Mouse (Mus musculus): ENCODE results near the gene Nectin1. TPM values are rescaled to one million over a fixed set of nuclear protein-coding genes. Genes with fewer than 3 reads are reported as not detected.

Nectin1 gene
- total RNA-seq, 2 experiments from 2014 or later, result 3.0 to 3.6 TPM

DNA sequence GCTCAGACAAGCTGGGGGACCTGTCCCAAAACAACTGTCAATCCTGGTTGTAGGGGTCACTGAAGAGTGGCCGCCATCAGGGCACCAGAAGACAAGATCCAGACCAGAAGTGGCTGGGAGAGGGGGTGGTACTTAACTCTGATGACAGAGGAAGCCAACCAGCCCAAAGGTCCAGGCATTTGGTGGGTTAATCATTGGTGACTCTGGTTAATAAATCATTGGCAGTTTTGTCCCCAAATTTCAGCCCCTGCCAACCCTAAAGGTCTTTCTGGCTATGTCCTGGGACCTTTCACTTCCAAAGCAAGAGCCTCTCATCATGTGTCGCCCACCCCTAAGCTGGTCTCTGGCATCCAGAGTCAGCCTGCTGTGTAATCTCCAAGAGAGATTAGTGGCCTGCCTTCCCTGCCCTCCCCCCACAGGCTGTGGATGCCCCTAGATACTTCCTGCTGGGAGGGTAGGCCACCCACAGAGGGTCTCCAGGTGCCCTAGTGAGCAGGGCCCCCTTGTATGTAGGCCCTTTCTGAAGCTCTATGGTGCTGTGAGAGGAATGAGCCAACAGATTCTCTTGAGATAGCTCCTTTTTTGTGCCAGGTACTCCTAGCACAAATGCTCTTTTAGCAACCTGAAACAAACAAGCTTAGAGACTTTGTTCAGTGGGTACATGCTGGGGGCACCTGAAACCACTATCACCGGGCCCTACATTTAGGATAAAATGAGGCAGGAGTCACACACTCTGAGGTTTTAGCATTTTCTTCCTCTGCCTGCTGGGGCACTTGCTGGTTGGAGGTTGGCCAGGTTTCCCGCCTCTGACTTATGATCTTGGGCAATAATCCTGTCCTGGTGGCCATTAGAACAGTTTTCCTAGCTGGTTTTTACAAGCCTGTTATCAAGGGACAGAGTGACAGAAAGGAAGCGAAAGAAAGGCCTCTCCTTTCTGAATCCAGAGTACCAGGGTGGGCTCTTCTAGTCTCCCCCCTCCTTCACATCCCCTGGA is 14.5 kb downstream of the Nectin1 start:
- intact Hi-C loops (cut with DNase I), result no loop called here
- no peak for DNase-seq (ENCODE audit: low spot score)

DNA sequence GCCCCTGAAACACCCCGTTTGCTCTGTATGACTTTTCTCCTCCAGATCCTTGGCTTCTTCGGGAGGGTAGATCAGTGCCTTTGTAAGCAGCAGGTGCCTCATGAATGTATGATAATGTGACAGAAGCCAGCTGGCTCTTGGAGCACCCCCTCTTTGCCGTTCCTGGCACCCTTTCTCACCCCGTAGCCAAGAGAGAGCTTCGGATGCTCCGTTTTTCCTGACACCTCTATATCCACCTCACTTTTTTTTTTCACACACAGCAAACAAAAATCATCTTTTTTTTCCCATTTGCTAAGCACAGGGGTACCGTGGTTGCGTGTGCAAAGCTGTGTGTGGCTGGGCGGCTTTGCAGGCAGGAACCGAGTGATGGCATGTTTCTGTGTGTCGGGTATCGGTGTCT is 16.3 kb downstream of the Nectin1 start:
- intact Hi-C loops (cut with DNase I), result no loop called here
- no peak for DNase-seq (ENCODE audit: low spot score)

DNA sequence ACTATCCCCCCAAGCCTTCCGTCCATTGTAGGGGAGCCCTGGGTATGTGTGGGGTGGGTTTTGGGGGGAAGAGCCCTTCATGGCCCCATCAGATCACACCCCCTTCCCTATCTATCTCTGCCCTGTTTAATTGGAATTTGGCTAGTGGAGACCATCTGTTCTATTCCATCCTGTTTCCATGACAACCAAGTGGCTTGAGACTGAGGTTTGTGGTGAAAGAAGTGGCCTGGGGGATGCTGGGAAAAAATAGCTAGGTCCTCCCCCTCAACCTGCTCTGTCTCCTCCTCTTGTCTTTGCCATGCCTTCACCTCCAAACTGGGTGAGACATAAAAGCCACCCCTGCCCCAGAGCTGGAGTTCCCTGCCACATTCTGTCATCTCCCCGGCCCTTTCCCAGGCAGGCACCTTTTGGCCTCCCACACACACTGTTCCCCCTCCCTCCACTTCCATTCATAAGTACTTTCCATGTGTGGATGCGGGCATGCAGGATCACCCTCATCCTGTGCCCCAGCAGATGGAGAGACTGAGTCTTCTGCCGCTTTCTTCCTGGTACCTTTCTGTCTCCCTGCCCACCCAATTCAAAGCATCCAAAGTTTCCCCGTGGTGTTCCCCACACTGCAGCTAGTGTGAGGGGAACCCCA is 17.5 kb downstream of the Nectin1 start:
- intact Hi-C loops (cut with DNase I), result no loop called here

DNA sequence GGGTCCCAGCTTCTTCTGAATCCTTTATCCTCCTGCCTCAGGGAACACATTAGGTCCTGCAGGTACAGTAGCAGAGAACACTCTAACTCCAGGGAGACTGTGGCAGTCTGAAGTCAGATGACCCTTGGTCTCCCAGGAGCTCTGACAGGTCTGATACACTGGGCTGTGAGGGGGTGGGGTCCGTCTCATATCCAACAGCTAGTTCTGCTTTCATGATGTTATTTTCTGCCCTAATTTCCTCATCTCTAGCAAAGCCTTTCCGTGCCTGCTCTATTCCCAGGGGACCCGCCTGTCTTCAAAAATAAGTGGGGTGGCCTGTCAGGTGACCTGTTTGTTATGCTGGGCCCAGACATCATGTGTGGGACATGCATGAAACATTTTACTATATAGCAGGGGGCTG is 18.2 kb downstream of the Nectin1 start:
- DNase-seq (ENCODE audit: low spot score), result no peak
- intact Hi-C loops (cut with DNase I), result no loop called here

More for the DNA sequence above, 17.5 kb downstream of the Nectin1 start:
- no peak for DNase-seq (ENCODE audit: low spot score)

DNA sequence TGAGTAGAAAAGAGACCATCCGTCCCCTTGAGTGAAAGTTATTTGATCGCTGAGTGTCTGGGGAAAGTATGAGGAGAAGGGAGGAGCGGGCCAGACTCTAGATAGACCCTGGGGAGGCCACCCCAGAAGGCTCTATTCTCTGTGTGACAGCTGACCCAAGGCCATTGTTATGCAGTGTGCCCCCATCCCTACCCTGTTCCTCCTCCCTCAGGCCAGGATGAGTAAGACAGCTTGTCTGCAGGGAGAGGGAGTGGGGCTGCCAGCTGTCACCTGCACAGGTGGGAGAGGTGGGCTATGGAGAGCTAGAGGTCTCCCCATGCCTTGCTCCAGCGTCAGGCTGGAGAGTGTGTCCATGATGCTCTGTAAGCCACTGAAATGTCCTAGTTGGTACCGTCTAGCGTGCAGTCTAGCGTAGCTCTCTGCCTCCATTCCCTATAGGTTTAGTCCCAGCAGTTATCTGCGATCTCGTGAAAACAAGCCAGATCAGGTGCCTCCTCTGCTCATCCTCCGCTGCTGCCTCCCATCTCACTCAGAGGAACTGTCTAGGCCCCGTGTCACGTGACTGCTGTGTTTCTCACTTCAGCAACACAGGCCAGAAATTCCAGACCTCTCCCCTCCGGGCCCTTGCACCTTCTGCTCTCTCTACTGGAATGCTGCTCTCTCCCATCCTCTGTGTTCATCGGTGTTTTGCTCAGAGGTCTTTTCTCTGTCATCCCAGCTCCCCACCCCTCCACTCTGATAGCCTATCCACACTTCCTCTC is 21.8 kb downstream of the Nectin1 start:
- no peak for DNase-seq (ENCODE audit: low spot score)
- intact Hi-C loops (cut with DNase I), result no loop called here

DNA sequence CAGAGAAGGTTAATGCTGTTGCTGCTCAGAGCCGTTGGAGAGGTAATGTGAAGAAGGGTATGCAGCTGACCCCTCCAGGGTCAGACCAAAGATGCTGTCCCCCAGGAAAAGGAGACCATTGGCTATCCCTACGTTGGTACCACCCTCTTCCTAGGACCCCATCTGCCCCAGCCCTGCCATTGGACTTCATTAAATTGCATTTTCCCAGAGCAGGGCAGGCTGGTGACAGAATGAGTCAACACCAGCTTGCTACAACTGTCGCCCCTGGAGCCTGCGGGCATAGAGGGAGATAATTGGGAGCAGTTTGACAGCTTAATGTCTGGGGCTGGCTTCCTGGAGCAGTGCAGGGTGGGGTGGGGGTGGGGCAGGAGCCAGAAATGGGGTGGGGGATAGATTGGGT is 25.0 kb downstream of the Nectin1 start:
- intact Hi-C loops (cut with DNase I), result no loop called here
- DNase-seq (ENCODE audit: low spot score), result no peak

DNA sequence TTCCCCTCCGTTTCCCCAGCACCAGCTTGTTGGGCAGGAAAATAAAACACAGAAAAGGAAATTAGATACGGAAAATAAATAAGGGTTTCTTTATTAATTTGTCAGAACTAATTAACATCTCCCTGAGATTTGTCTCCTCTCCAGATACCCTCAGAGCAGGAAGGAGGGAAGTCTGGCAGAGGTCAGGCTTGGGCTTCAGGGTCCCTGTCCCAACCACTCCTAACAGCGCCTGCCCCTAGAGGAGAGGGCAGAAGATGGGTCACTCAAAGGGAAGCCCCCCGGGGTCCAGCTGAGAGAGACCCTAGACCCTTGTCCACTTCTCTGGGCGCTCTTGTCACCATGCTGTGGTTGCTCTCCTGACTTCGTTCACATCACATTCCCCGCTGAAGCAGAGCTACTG is 25.4 kb downstream of the Nectin1 start:
- DNase-seq (ENCODE audit: low spot score), result no peak
- intact Hi-C loops (cut with DNase I), result no loop called here

DNA sequence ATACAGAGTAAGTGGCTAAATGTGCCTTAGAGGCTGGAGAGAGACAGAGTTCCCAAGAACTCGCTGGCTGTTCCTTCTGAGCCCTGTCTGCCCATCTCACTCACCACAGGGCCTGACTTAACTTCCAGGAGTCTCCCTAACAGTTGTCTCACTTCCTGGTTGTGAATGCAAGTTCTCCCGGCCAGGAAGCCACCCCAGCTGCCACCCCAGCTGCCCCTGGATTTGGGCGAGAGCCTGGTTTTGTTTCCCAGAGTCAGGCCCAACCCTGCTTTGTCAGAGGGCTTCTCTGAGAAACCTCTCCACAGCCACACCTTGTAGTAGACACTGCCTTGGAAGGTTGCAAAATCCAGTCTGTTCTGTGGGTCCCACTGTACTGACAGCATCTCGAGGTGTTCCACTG is 26.2 kb downstream of the Nectin1 start:
- no peak for DNase-seq (ENCODE audit: low spot score)
- intact Hi-C loops (cut with DNase I), result no loop called here

DNA sequence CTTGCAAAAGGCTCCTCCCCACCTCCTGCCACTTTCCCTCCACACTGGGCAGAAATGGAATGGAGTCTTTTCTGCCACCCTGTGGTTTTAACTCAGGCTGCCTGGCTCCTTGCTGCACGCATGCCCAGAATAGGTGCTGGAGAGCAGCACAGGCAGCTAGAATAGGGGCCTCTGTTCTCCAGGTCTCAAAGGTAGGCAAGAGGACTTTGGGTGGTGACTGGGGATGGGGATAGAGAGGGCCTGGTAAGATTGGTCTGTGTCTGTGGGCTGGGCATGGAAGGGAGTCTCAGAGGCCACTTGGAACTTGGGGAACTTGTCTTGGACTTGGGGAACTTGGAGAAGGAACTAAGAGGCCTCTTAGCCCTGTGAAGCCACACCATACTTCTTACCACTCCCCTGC is 27.3 kb downstream of the Nectin1 start:
- intact Hi-C loops (cut with DNase I), result no loop called here
- no peak for DNase-seq (ENCODE audit: low spot score)

DNA sequence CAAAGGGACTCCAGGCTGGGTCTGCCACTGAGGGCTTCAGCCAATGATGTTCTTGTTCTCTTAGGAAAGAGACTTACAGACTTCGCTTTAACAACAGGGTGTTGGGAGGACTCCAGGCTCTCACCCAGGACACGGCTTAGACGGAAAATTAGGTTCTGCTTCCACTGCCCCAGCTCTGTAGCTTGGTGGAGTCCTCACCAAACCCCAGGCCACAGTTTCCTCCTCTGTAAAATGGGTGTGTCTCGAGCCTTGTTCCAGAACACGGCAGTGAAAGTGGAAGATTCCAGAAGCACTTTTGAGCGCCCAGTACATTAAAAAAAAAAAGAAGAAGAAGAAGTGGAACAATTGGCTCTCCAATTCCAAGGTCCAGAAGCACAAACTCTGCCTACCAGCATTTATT is 28.7 kb downstream of the Nectin1 start:
- intact Hi-C loops (cut with DNase I), result no loop called here
- no peak for DNase-seq (ENCODE audit: low spot score)

DNA sequence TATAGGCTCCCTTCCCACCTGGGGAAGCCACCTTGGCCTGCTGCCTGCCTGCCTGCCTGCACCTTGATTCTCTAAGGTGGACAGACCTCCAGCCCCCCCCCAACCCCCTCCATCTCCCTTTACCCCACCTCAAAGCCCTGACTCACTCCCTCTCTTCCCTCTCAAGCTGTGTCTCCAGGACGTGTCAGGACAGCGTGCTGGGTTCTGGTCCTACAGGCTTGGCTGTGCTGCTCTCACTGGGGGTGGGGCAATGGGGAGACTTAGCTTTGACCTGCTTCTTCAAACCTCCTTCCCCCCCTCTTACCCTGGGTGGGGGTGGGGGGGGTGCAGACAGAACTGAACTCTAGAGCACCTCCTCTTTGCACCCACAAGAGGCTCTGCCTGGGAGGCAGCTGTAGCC is 29.7 kb downstream of the Nectin1 start:
- no peak for DNase-seq (ENCODE audit: low spot score)

DNA sequence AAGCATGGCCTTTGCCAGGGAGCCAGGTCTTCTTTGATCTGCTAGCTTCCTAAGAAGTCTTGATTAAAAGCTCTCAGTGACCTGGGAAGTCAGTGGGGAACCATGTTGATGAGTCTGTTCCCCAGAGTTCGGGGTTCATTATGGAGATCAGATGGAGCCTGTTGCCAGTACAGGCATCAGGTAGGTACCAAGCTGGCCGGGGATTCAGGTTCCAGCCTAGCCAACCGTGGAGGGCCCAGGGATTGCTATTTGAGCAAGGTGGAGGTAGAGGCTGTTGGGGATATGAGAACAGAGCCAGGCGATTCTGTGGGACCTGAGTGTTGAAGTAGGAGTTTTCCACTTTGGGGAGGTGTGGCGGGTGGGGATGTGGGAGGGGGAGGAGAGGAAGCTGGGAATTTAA is 30.6 kb downstream of the Nectin1 start:
- DNase-seq (ENCODE audit: low spot score), result no peak
- intact Hi-C loops (cut with DNase I), result no loop called here

More for the DNA sequence above, 29.7 kb downstream of the Nectin1 start:
- intact Hi-C loops (cut with DNase I), result no loop called here

DNA sequence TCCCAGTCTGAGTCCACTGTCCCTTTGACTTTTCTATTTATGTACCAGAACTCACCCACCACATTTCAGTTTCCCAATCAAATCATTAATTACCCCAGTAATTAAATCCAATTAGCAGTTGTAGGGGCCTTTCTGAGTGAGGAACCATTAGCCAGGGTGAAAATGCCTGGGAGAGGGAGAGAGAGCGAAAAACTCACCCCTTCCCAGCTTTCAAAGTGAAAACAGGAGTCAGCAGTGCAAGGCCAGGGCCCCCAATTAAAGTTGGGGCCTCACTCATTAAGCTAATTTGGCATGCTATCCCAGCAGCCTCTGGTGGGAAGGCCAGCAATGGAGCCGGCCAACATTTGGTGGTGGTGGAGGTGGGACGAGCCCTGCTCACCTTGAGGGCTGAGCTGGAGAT is 32.4 kb downstream of the Nectin1 start:
- no peak for DNase-seq (ENCODE audit: low spot score)
- intact Hi-C loops (cut with DNase I), result no loop called here

DNA sequence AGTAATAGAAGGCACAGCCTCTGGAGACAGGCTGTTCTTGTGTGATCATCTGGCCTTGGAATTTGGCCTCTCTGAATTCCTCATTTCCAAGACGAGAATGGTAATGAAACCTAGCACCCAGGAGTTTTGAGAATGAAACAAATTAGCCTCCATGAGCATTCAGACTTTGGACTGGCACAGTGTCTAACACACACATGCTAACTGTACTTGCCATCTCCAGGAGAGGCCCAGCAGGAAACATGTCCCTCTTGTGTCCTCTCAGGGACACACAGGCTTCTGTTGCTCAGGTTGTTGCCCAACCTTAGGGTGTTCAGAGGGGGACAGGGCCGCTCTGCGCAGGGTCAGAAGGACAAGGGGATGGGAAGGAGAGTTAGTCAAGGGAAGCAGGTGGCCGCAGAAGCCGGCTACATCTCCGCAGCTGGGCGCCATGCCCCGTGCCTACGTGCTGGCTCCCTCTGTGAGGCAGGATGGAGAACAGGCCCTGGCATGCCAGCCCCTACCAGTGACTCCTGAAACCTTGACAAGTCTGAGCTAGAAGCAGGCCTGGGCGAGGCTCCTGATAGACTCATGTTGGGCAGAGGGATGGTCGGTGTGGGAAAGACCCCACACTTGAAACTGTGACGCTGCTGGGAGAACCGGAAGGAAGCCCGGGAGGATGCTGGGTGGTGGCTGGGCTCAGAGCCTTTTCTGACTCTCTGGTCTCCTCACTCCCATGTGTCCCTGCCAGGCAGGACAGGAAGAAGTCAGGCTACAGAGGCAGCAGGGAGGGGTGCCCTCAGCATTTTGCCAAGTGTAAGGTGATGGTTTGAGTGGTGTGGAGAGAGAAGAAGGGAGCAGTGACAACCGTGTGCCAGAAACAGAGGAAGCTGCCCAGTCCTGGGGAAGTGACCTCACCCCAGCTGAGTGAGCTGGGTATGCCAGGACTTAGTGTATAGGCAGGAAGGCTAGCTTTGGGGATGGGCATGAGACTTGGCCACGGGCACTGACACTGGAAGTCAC is 33.9 kb downstream of the Nectin1 start:
- intact Hi-C loops (cut with DNase I), result no loop called here
- DNase-seq (ENCODE audit: low spot score), result no peak

DNA sequence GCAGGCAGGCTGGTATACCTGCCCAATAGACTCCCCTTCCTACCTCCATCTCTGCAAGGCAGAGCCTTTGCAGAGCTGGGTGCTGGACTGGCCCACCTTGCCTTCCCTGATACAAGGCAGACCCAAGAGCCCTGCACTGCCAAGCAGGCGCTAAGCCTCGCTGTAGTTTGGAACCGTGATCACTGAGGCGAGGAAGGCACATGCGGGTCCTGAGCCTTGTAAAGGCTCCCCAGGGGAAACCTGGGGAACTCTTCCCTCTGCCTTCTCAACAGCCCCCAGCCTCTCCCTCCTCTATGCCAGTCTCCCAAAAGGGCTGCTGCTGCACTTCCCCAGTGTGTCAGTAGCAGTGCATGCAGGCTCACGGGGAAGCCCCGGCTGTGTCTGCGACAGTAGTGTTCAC is 37.1 kb downstream of the Nectin1 start:
- intact Hi-C loops (cut with DNase I), result no loop called here
- DNase-seq (ENCODE audit: low spot score), result no peak

DNA sequence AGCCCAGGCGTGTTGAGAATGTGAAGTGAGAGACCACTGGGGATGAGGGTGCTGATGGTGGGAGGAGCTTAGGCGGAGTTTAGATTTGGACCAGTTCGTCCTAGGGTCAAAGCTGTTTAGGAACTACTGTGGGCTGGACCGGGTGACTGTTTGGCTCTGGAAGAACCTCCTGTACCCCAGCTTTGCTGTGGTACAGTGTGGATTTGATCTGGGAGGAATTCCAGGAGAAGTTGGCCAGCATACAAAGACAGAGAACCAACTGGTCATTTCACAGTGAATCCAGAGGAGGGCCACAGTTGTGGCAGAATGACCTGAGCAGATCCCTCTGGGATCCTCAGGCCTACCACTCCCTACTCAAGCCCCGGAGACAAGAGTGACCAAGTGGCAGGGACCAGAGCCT is 38.6 kb downstream of the Nectin1 start:
- intact Hi-C loops (cut with DNase I), result no loop called here

DNA sequence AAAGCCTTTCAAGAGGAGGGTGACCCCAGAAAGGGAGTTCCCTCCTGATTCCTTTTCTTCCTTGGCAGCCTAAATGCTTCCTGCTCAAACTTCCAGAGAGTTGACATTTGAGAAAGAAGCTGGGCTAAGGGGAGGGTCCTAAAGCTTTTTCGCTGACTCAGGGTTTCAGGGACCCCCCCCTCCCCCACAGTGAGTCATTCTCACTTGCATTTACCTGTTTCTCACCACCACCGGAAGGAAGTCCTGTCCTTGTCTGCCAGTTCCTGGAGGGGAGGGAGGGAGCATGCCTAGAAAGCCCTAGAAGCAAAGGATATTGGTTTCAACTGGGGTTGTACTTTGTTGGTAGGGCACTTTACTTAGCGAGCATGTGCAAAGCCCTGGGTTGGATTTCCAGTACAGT is 40.2 kb downstream of the Nectin1 start:
- intact Hi-C loops (cut with DNase I), result no loop called here
- no peak for DNase-seq (ENCODE audit: low spot score)

More for the DNA sequence above, 38.6 kb downstream of the Nectin1 start:
- no peak for DNase-seq (ENCODE audit: low spot score)

DNA sequence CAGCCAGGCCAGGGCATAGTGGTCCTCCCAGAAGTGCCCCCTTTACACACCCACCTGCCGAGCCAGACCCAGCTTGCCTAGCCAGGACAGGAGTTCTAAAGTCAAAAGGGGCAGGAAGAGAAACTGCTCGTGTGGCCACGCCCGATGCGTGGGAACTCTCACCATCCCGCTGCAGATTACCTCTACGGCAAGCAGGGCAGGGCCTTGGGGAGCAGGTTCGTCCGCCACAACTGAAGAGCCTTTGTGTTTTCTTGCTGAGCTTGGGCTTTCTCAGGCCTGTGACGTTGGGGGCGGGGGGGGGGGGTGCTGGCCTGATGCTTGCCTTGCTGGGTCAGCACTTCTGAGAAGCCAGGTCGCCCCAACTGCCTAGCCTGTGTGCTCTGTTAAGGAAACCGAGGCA is 41.1 kb downstream of the Nectin1 start:
- intact Hi-C loops (cut with DNase I), result no loop called here
- DNase-seq (ENCODE audit: low spot score), result no peak

DNA sequence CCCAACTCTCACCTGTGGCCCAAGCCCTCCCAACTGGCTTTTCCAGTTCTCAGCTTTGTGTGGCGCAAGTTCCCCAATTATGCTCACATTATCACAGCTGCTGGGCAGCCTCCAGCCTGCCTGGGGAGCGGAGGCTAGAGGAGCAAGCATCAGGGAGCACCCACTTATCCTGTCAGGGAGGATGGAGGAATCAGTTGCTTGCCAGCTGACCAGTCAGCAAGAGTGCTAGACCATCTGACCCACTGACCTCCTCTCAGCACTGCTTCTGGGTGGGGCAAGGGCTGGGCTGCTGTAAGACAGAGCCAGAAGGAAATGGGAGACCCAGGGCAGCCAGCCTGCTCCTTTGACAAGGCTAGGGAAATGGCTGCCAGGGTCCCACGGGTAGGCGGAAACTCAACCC is 43.8 kb downstream of the Nectin1 start:
- intact Hi-C loops (cut with DNase I), result no loop called here
- DNase-seq (ENCODE audit: low spot score), result no peak

Data from heart, postnatal 25 days (tissue).